Mouse (Mus musculus) lung, postnatal 36 days (tissue): ENCODE measurements around the gene Agtpbp1.
A peak's percentile ranks its signal among the peaks of the same experiment; 100 is the strongest.
"Not testable (repeated sequence)": the region's sequence is repeated elsewhere in the genome, so short reads cannot be mapped to it uniquely, and the experiment has no call there.

Experiments
- DNase-seq: peaks from one replicate; pipeline ENCODE4 v3.0.0; 2022; ENCODE audit warnings: mixed read lengths

The Agtpbp1 gene

DNA sequence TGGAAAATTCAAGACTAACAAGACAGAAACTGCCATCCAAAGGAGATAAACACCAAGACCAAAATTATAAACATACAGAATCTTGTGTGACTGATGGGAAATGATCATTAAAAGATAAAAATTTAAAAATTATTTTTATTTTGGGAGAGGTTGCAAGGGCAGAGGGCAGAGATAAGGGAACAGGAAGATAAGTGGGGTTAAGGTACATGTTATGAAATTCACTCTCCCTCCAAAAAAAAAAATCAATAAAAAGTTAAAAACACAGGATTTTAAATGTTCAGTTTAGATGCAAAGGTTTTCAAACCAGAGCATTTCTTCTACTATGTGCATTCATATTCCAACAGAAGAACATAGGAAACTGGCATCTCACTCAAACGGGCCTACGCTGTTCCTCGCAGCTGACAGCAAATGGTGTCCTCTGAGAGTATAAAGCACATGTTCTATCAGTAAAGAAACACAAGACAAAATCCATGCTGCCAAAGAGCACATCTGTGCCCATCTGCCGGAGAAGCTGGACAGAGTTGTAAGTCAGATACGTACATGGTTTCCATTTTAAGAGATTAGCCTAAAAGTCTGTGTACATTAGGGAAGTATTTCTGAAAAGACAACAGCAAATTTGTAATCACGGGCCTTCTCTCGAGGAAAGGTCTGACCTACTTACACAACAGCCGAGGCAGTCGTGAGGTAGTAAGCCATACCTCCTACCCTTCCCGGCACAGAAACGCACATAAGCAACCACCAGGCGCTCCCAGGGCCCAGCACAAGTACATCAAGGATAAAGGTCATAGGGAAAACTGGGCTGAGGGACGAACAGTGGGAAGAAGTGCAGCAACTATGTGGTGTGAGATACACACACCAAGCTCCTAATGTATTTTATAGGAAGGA is 104.2 kb downstream of the Agtpbp1 start:
- DNase-seq: no peak

- DNase-seq: not testable (repeated sequence)
These were observed 107.1 kb downstream of the Agtpbp1 start for GRCm38 (mm10) chr13:59477928-59478327.

- DNase-seq: no peak
These were observed 107.6 kb downstream of the Agtpbp1 start for GRCm38 (mm10) chr13:59477451-59477850.

DNA sequence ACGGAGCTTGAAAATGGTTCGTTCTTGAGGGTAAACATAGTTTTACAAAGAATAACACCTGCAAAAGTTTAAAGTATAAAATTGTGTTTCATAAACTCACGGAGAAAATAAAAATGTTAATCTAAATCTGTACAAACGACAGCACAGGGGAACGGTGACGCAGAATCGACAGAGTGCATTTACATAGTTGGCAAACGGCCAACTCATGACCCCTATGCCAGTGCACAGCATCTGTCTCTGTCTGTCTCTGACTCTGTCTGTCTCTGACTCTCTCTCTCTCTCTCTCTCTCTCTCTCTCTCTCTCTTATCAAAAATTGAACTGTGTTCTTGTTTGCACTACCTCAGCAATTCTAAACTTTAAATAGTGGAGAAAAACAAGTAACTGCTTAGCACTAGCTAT is 110.1 kb downstream of the Agtpbp1 start:
- DNase-seq: no peak

DNA sequence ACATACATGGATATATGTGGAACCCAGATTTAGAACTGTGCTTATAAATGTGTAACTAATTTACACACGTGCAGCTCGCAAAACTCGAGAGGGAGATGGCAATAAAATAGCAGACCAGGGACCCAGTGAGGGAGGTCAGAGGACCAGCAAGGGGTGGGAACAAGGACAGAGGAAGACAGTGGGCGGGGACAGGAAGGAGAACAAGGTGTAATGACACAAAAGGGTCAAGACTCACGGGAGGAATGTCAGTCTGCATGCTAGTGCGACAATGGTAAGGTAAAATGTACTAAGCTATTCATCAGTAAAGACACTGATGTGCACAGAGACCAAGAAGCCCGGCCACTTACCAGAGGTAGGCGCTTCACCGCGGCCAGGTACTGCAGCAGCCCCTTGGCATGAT is 111.7 kb downstream of the Agtpbp1 start:
- no peak for DNase-seq

GRCm38 (mm10) chr13:59472222-59472621 is 112.8 kb downstream of the Agtpbp1 start:
- peak; percentile 36 for DNase-seq

- DNase-seq: no peak
These were observed 115.3 kb downstream of the Agtpbp1 start for GRCm38 (mm10) chr13:59469701-59470100.

DNA sequence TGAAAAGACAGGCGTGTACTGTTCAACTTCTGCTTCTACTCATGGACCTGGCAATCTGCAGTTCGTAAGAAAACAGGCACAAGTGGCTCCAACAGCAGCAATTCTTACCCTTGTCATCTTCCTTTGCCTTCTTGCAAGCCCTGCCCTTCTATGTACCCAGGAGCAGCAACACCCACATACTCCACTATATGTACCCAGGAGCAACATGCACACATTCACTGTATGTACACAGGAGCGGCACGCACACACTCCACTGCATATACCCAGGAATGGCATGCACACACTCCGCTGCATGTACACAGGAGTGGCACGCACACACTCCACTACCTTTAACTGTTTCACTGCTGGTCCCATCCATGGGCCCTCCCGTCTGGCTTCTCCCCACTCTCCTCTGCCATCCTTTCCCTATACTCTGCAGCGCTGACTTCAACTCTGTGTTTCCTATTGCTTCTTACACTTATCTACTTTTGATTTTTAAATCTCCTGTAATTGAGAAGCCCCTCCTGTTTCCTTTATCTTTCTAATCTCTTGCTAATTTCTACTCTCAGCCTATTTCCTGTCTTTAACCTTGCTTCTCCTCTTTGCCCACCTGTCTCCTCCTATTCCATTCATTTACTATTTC is 116.7 kb downstream of the Agtpbp1 start:
- DNase-seq: no peak

- peak; percentile 87 for DNase-seq
These were observed 117.4 kb downstream of the Agtpbp1 start for GRCm38 (mm10) chr13:59467591-59467990.

GRCm38 (mm10) chr13:59460958-59461357 is 124.1 kb downstream of the Agtpbp1 start:
- DNase-seq: no peak

- DNase-seq: no peak
These were observed 128.8 kb downstream of the Agtpbp1 start for GRCm38 (mm10) chr13:59456203-59456602.

GRCm38 (mm10) chr13:59454001-59454785 is 130.8 kb downstream of the Agtpbp1 start:
- no peak for DNase-seq

- no peak for DNase-seq
These were observed 131.4 kb downstream of the Agtpbp1 start for GRCm38 (mm10) chr13:59453582-59453981.

GRCm38 (mm10) chr13:59453045-59453444 is 132.0 kb downstream of the Agtpbp1 start:
- peak; percentile 73 for DNase-seq

DNA sequence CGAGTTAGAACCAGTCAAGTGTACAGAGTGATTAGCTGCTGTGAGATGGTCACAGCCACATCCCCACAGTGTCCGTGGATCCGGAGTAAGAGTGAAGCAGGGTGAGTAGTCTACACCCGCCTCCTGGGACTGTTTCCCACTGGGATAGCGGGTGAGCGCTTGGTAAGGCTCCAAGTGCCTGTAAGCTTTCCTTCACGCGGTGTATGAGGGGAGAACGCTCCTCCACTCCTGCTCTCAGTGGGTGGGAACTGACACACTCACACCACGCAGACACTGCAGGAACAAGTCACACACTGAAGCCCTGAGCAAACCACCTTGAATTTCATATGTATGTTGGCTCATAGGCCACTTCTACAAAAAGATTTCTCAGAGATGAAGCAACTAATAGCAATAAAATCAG is 134.2 kb downstream of the Agtpbp1 start:
- no peak for DNase-seq

DNA sequence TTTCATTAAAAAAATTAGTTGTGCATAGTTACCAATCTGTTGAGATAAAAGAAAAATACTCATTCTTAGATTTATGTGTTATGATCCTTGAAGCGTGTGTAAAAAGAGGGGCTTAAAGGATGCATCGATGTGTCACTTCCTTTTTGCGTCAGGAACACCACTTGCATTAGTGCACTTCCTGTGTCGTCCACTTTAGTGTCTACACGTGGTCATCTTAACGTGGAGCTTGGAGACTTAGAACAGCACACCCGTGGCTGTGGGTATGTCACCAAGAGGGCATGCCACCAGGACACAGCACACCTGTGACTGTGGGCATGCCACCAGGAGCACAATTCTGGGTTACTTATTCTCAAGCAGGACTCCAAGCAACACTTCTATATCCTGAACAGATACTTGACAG is 137.9 kb downstream of the Agtpbp1 start:
- DNase-seq: no peak

- no peak for DNase-seq
These were observed 139.8 kb downstream of the Agtpbp1 start for GRCm38 (mm10) chr13:59445179-59445578.

GRCm38 (mm10) chr13:59444371-59444770 is 140.7 kb downstream of the Agtpbp1 start:
- DNase-seq: no peak

DNA sequence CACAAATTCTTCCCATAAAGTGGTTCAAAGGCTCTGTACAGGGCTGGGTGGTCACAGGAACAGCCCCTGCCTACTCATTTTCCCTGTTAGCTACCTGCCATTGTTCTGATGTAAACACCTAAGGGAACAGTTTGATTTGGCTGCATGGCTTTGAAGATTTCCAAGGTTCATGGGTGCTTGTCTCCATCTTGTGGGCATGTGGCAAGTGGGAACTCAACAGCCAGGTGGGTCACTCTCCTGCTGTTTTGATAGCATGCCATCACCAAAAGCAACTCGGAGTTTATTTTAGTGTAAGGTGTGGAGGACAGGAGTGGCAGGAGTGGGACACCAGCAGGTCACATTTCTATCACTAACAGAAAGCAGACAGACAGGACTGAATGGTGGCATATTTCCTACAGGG is 145.3 kb downstream of the Agtpbp1 start:
- no peak for DNase-seq

DNA sequence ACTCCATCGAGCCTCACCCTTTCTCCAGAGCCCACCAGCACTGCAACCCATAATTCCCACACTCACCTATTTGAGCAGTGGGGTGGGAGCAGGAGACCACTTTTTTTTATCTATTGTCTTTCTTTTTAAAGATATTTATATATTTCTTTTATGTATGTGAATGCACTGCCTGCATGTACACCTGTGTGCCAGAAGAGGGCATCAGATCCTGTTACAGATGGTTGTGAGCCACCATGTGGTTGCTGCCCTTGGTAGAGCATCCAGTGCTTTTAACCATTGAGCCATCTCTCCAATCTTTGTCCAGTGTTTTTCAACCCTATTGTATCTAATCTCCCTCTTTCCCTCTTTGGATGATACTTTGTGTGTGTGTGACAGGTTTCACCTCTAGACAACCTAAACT is 150.5 kb downstream of the Agtpbp1 start:
- DNase-seq: no peak

GRCm38 (mm10) chr13:59431124-59431864 is 153.7 kb downstream of the Agtpbp1 start:
- DNase-seq: peak; percentile 24

GRCm38 (mm10) chr13:59429369-59429768 is 155.7 kb downstream of the Agtpbp1 start:
- no peak for DNase-seq

DNA sequence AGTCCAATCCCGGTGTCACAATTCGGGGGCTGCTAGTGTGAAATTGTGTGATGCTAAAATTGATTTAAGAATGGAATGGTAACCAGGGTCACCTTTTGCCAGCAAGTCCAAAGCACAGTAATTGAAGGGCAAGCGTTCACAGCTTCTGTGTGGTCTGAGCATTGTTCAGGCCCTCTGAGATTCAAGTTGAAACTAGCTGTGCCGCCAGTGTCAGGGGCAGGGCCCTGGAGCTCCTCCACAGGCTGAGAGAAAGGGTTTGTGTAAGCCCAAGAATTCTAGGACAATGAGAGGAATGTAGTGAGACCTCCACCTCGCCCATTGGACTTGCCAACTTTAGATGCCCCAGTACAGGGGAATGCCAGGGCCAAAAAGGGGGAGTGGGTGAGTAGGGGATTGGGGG is 161.2 kb downstream of the Agtpbp1 start:
- DNase-seq: no peak
